ENCODE assay signal across 11 mouse cellular contexts in genomic region chr6:51193356-51193755, GRCm38 (mm10).
DNase-seq lines count a peak whose midpoint lies in the region; ATAC-seq lines count a peak whose summit lies in the region.
"Had no signal": no experiment of that assay in that cellular context is flagged by ENCODE, and none has a peak within 500 bp of the region (broad histone marks: within the 10 kb centered on the region; RNA-seq: fewer than 3 reads in every experiment).

No protein-coding gene starts in this region.

- H3K9me3 ChIP-seq in heart, embryonic 14.5 days (ENCODE audit: control insufficient read depth, low read length), result no peaks in the 10 kb centered on the region
- H3K9me3 ChIP-seq in hindbrain, embryonic 16.5 days (ENCODE audit: control insufficient read depth, low read length), result no peaks in the 10 kb centered on the region
- no peaks in the 10 kb centered on the region for H3K9me3 ChIP-seq in stomach, embryonic 16.5 days (replicated peaks; ENCODE audit: control insufficient read depth, low read length)
- H3K9me3 ChIP-seq: embryonic facial prominence, embryonic 15.5 days had no signal

- WGBS in heart, embryonic 14.5 days, result 11% methylated on average over 12 of the region's 12 CpGs
- 16% methylated on average over 12 of the region's 12 CpGs for WGBS in hindbrain, embryonic 16.5 days
- 12% methylated on average over 12 of the region's 12 CpGs for WGBS in stomach, embryonic 16.5 days

- H3K4me2 ChIP-seq in heart, embryonic 14.5 days (ENCODE audit: low read length), result peak overlapping the region; percentile 50
- peak overlapping the region; percentile 17; the same call in 1 of the 2 replicates for H3K4me2 ChIP-seq in hindbrain, embryonic 16.5 days (ENCODE audit: low read length)
- 0 out of 2 replicates have a peak overlapping the region, but pooled peaks have one; percentile 2 for H3K4me2 ChIP-seq in stomach, embryonic 16.5 days (ENCODE audit: low read depth, low read length)
- H3K4me2 ChIP-seq: embryonic facial prominence, embryonic 15.5 days had no signal

- no peak for ATAC-seq in heart, embryonic 14.5 days (ENCODE audit: insufficient number of reproducible peaks, insufficient read depth, low FRiP score, low read depth)
- ATAC-seq in hindbrain, embryonic 16.5 days, result no peak
- ATAC-seq in stomach, embryonic 16.5 days (ENCODE audit: insufficient read depth, low FRiP score), result no peak
- ATAC-seq: inflammation-experienced regulatory T-cells, adult 6 months had no signal

- H3K36me3 ChIP-seq in heart, embryonic 14.5 days (ENCODE audit: control insufficient read depth, insufficient read depth, low read length), result no peaks in the 10 kb centered on the region
- no peaks in the 10 kb centered on the region for H3K36me3 ChIP-seq in hindbrain, embryonic 16.5 days (ENCODE audit: control insufficient read depth, insufficient read depth, low read length)
- no peaks in the 10 kb centered on the region for H3K36me3 ChIP-seq in stomach, embryonic 16.5 days (ENCODE audit: control insufficient read depth, insufficient read depth, low read length)
- H3K36me3 ChIP-seq: embryonic facial prominence, embryonic 15.5 days had no signal

- no peak overlapping the region for H3K27ac ChIP-seq in heart, embryonic 14.5 days (replicated peaks in 1 of 2; ENCODE audit: control insufficient read depth in 1 of 2, insufficient read depth in 1 of 2, low read depth in 2 of 2, low read length in 2 of 2)
- H3K27ac ChIP-seq in hindbrain, embryonic 16.5 days (ENCODE audit: low read depth, low read length), result no peak overlapping the region
- no peak overlapping the region for H3K27ac ChIP-seq in stomach, embryonic 16.5 days (ENCODE audit: low read length)
- H3K27ac ChIP-seq: embryonic facial prominence, embryonic 15.5 days had no signal

- no peak for DNase-seq in heart, postnatal 25 days (ENCODE audit: low spot score)
- DNase-seq in retina, postnatal 1 day, result peak; percentile 36
- no peak for DNase-seq in retina, embryonic 14.5 days (ENCODE audit: low spot score)
- DNase-seq in layer of hippocampus, postnatal 36 days, result no peak
- no peak for DNase-seq in gastrocnemius, postnatal 4 days (ENCODE audit: low spot score in 2 of 2)
- DNase-seq: lung, adult 18-20 months had no signal

- H3K27me3 ChIP-seq in heart, embryonic 14.5 days (ENCODE audit: control insufficient read depth, insufficient read depth, low read length), result peaks cover 57% of the 10 kb centered on the region
- peaks cover 15% of the 10 kb centered on the region for H3K27me3 ChIP-seq in hindbrain, embryonic 16.5 days (replicated peaks; ENCODE audit: control insufficient read depth, insufficient read depth, low read length)
- H3K27me3 ChIP-seq in stomach, embryonic 16.5 days (ENCODE audit: control insufficient read depth, insufficient read depth, low read length), result peaks cover 36% of the 10 kb centered on the region

- H3K4me1 ChIP-seq in heart, embryonic 14.5 days (ENCODE audit: control insufficient read depth in 2 of 2, insufficient read depth in 2 of 2, low read length in 2 of 2), result peaks cover 3 to 4% of the 10 kb centered on the region in 2 experiments; a peak in 1 of 4 replicates
- no peaks in the 10 kb centered on the region for H3K4me1 ChIP-seq in hindbrain, embryonic 16.5 days (ENCODE audit: control insufficient read depth, insufficient read depth, low read depth, low read length)
- H3K4me1 ChIP-seq in stomach, embryonic 16.5 days (ENCODE audit: control insufficient read depth, insufficient read depth, low read length), result no peaks in the 10 kb centered on the region

- H3K9ac ChIP-seq in heart, embryonic 14.5 days (ENCODE audit: low read length), result no peak overlapping the region
- H3K9ac ChIP-seq in hindbrain, embryonic 16.5 days (ENCODE audit: low read depth, low read length), result no peak overlapping the region
- no peak overlapping the region for H3K9ac ChIP-seq in stomach, embryonic 16.5 days (ENCODE audit: low read length)
- H3K9ac ChIP-seq: embryonic facial prominence, embryonic 15.5 days had no signal

- no peak overlapping the region for H3K4me3 ChIP-seq in heart, embryonic 14.5 days (ENCODE audit: control insufficient read depth in 1 of 2, insufficient read depth in 1 of 2, low read depth in 1 of 2, low read length in 2 of 2)
- H3K4me3 ChIP-seq in hindbrain, embryonic 16.5 days (ENCODE audit: low read length), result no peak overlapping the region
- no peak overlapping the region for H3K4me3 ChIP-seq in stomach, embryonic 16.5 days (replicated peaks; ENCODE audit: low read length)
- H3K4me3 ChIP-seq: embryonic facial prominence, embryonic 15.5 days had no signal

- intact Hi-C loops in heart, postnatal 25 days (cut with DNase I), result no loop called here
